Mouse (Mus musculus) T-helper 1 cell (primary cell): ENCODE data around the gene Mrpl43.

ENCODE experiments used
- in situ Hi-C: fragments of 300-600 bp; cut with MboI, MseI; formaldehyde crosslinking; loops from one replicate; pipeline ENCODE4 v1.15.1; 2025; ENCODE audit warnings: high pct_unique_total_duplicates

The Mrpl43 gene

GRCm38 (mm10) chr19:45030111-45030510, 23.9 kb upstream of the Mrpl43 start:
- in situ Hi-C loops: no loop called here

DNA sequence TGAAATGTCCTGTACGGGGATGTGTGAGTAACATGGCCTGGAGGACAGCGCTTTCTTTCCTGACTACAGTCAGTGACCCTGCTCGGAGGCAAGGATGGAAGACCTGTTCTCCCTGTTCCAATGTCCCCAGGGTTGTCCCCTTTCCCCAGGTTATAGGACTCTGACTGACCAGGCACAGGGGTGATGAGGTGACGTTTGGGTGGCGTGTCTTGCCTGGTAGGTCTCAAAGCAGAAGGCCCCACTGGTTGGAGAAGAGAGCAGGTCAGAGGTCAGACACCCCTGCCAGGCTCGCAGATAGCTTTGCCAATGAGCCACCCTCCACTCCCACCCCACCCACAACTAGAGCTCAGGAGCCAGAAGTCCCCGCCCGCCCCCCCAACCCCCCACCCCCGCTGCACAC, 23.3 kb upstream of the Mrpl43 start:
- in situ Hi-C loops: no loop called here

- in situ Hi-C loops: no loop called here
Measured at GRCm38 (mm10) chr19:45028746-45029145, 22.5 kb upstream of the Mrpl43 start.

- in situ Hi-C loops: no loop called here
Measured at GRCm38 (mm10) chr19:45027848-45028247, 21.6 kb upstream of the Mrpl43 start.

GRCm38 (mm10) chr19:45026958-45027670, 20.9 kb upstream of the Mrpl43 start:
- in situ Hi-C loops: no loop called here

GRCm38 (mm10) chr19:45025937-45026568, 19.8 kb upstream of the Mrpl43 start:
- in situ Hi-C loops: no loop called here

DNA sequence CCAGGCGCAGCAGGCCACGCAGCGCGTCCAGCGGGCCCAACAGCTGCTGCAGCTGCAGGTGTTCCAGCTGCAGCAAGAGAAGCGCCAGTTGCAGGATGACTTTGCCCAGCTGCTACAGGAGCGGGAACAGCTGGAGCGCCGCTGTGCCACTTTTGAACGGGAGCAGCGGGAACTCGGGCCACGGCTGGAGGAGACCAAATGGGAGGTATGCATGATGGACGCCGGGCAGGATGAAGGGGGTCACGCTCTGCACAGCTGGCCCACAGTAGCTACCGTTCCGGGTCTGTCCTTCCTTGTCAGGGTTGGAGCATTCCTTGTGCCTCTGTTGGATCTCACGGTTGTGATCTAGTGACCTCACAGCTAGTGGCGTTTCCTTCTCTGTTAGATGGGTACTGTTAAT, 18.5 kb upstream of the Mrpl43 start:
- in situ Hi-C loops: no loop called here

GRCm38 (mm10) chr19:45023993-45024392, 17.8 kb upstream of the Mrpl43 start:
- in situ Hi-C loops: no loop called here

DNA sequence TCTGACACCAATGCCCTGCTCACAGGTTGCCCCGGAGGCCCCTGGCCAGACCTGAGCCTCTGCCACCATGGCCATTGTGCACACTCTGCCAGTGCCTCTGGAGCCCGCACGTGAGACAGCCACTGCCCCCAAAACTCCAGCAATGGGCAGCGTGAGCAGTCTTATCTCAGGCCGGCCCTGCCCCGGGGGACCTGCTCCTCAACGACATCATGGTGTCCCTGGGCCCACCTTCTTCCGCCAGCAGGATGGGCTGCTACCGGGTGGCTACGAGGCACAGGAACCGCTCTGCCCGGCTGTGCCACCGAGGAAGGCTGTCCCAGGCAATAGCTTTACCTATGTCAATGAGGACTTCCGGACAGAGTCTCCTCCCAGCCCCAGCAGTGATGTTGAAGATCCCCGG, 15.1 kb upstream of the Mrpl43 start:
- in situ Hi-C loops: no loop called here

DNA sequence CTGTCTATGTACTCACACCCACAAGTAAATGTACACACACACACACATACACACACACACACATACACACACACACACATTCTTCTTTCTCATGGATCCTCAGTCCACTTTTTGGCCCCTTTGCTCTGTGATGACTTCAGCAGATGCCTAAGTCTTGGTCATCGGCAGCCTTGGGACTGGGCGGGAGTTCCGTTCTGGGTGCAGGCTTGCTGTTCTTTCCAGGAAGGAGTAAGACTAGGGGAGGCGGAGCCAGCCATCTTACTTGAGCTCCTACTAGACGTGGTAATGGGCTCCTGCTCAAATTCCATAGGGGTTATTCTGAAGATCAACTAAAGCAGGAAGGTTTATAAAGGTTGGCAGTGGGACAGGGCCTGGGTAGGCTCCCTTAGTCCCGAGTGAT, 14.1 kb upstream of the Mrpl43 start:
- in situ Hi-C loops: no loop called here

- in situ Hi-C loops: no loop called here
Measured at GRCm38 (mm10) chr19:45018351-45018831, 12.1 kb upstream of the Mrpl43 start.

GRCm38 (mm10) chr19:45017909-45018308, 11.7 kb upstream of the Mrpl43 start:
- in situ Hi-C loops: no loop called here

- in situ Hi-C loops: no loop called here
Measured at GRCm38 (mm10) chr19:45017216-45017771, 11.1 kb upstream of the Mrpl43 start.

DNA sequence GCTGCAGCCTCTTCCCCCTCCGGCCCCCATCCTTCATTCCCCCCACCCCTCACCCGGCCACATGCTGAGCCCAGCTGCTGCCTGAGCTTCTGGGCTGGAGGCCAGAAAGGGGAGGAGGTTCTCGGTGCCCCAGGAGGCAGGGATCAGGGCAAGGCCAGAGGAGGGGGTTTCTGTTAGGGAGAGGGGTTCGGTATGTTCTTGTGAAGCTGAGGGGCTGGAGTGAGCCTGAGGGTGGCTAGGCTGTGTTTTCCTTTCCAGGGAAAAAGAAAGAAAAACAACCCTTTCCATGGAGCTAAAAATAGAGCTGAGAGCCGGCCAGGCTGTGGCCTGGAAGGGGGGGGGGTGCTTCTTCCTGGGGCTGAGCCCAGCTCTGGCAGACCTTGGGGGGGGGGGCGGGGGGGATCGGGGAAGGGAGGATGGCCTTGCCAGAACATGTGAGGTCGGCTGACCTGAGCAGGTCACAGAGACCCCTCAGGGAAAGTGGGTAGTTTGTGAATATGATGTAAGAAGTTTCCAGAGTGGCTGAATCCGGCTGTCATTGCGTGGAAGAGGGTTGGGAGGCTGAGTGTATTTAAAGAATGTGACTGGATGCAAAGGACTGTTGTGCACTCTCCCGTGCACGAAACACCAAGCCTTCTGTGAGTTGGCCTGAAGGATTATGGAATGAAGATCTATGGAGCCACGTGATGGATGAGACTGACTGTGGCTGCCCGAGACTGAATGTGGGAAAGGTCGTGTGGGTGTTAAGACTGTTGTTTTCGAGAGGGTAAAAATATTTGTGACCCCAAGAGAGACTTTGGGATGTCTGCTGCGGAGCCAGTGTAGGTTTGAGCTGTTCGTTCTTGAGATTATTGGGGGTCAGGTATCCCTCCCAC, 10.3 kb upstream of the Mrpl43 start:
- in situ Hi-C loops: no loop called here

DNA sequence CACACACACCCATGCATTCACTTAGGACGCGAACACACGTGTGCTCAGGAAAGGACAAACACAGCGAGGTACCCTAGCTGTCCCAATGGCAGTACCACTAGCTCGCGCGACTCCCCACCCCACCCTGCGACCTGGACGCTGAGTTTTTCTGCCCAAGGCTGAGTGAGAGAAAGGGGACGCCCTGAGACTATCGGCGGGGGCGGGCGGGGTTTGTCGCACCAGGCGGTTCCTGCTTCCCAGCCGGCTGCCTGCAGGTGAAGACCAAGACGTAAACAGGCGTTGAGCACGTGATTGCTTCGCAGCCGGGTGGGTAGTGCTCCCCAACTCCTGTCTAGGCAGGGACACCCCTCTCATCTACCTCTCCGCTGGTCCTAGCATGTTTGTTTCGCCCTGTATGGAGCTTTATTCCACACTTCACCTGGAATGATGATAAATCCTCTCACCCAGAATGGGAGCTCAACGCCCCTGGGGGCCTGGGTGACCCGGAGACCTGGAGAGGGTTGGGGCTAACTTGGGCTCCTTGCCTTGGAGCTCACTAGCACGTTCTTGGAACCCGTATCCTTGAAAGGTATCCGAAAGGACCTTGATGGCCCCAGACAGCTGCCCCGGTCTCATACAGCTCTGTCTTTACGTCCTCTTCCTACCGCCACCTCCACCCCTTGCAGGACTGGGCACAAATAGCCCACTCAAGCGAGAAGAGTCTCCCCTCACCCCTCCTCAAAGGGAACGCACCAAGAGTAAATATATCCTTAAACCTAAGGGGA, 9.5 kb upstream of the Mrpl43 start:
- in situ Hi-C loops: no loop called here

DNA sequence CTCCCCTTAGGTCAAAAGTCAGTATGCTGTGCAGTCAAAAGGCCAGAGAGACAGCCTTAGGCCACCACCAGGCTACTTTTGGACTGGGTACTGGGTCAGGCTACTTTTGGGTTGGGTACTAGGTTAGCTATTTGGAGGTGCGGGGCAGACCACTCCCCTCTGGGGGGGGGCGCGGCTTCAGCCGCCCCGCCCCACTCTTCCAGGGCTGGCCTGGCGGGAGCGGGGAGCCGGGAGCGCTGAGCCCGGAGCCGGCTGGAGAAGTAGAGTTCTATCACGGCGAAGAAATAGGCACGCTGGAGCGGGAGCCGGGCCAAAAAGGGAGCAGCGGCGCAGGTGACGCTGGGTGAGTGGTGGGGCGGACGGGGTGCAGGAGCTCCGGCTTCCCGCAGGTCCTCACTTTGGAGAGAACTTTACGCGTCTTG, 8.8 kb upstream of the Mrpl43 start:
- in situ Hi-C loops: no loop called here

DNA sequence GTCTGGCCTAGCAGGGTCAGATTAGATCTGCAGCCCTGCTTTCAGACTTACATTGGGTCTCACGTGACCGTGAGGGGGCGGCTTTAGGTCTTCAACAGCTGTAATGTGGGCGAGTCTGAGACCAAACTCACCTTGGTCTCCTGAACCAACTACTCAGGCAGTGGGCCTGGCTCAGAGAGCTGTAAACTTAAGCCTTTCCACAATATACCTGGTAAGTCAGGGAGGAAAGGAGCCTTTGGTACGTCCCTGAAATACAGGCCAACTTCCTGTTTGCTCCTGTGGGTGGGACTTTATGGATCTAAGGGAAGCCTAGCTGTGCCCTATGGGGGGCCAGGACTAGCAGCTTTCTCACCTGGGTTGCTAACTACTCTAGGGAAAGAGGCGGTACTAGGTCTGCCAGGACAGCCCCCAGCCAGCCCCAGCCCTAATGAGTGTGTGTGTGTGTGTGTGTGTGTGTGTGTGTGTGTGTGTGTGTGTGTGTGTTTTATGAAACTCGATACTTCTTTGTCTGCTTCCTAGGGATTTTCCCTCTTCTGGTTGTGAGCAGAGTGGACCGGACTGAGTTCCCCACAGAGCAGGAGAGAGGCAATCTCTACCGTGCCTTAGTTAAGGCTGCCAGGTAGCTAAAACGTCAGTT, 8.2 kb upstream of the Mrpl43 start, which contains the start of gene Lzts2:
Gene Lzts2 (plus strand): TSS at position 80 of the 637 bp plus-strand sequence.
- in situ Hi-C loops: no loop called here

DNA sequence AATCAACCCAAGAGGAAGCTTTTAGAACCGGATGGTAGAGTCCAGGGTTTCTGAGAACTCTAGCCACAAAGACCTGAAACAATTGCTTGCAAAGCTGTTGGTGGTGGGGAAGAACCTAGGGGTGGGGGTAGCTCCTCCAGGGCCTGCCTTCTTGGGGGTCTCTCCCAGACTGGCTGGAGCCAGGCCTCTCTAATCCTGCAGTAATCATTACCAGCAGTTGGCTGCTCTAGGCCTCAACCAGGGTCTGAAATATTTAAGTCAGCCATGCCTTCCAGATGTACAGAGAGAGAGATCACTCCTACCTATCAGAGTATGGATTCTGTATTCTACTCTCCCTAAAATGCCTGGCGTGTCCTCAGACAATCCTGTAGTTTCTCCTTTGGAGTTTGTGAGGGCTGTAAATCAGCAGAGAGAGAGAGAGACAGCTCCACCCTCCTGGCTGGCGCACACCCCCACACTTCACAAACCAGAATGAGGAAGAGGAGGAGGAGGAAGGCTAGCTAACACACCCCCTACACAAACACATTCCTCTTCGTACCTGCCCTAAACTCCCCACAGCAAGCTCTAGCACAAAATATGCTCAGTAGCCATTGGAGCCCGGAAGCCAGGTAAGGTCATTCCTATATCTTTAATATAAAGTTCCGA, 7.5 kb upstream of the Mrpl43 start:
- in situ Hi-C loops: no loop called here

GRCm38 (mm10) chr19:45012636-45013035, 6.4 kb upstream of the Mrpl43 start:
- in situ Hi-C loops: no loop called here

DNA sequence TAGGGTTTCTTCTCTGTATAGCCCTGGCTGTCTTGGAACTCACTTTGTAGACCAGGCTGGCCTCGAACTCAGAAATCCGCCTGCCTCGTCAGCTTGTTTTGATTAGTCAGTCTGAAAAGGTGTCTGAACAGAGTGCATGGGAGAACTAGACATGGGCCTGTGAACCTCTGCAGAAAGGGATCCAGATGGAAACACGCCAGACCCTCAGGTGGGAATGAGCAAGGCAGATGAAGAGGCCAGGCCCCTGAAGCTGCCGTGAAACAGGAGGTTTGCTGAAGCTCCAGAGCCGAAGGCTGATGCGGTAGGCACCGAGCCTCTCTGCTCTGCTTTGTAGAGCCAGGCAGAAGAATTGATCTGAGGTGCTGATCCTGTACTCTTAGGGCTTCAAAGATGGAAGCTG, 6.0 kb upstream of the Mrpl43 start:
- in situ Hi-C loops: no loop called here
